Mouse (Mus musculus): Measurements from ENCODE around the gene Foxi1. TPM values are rescaled to one million over a fixed set of nuclear protein-coding genes. Genes with fewer than 3 reads are reported as not detected.

Gene Foxi1
- polyA plus RNA-seq, 1 experiment from 2014 or later, result not detected

DNA sequence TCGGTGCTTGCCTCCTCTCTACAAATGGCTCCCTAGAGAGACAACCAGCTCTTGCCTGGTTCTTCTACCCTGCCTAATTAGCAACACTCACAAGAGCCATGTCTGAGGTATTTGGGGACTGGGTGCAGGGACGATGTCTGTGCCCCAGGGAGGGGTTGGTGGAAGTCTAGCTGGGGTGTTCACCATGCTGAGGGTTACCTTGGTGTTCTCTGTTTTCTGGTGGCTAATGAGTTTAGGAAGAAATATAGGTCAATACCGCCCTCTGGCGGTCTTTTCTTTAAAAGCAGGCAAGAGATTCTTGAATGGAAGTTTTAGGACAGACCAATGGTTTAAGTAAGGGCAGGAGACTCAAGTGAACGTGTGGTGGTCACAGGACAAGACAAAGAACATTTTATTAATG is 5.0 kb upstream of the Foxi1 start:
- no peak overlapping the region for H3K27ac ChIP-seq (ENCODE audit: low read length)
- no peaks in the 10 kb centered on the region for H3K36me3 ChIP-seq (ENCODE audit: control insufficient read depth, insufficient read depth, low read length)
- H3K9ac ChIP-seq (ENCODE audit: low read depth, low read length), result no peak overlapping the region
- H3K4me1 ChIP-seq (ENCODE audit: control insufficient read depth, insufficient read depth, low read length), result no peaks in the 10 kb centered on the region
- 22% methylated on average over 5 of the region's 5 CpGs for WGBS
- H3K9me3 ChIP-seq (replicated peaks; ENCODE audit: control insufficient read depth, low read length, poor library complexity, severe bottlenecking), result no peaks in the 10 kb centered on the region
- ATAC-seq, result no peak
- no peak overlapping the region for H3K4me3 ChIP-seq (ENCODE audit: low read depth, low read length)
- H3K4me2 ChIP-seq (ENCODE audit: low read length), result no peak overlapping the region
- H3K27me3 ChIP-seq (ENCODE audit: control insufficient read depth, insufficient read depth, low read depth, low read length), result no peaks in the 10 kb centered on the region

DNA sequence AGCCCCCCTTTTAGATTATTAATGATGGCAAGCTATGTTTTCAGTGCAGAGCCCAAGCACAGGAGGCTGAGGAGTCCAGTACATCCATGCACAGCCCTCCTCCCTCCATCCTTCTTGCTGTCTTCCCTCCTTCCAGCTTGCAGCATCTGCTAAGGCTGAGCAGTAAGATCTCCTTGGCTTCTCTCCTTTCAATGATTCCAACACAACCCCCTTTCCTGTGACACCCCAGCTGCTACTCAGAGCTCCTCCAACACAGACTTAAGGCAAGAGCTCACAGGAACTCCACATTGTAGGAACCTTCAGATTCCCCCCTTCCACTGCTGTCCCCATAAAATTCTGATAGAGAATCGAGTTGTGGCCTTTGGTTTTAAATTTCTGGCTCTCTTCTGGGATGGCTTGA is 5.1 kb downstream of the Foxi1 start:
- Histone ChIP-seq H3K4me2 (ENCODE audit: low read length) (no peak overlapping the region), H3K36me3 (ENCODE audit: control insufficient read depth, insufficient read depth, low read length) (no peaks in the 10 kb centered on the region), H3K27ac (ENCODE audit: low read length) (no peak overlapping the region), H3K27me3 (ENCODE audit: control insufficient read depth, insufficient read depth, low read depth, low read length) (no peaks in the 10 kb centered on the region), H3K9me3 (replicated peaks; ENCODE audit: control insufficient read depth, low read length, poor library complexity, severe bottlenecking) (no peaks in the 10 kb centered on the region), H3K4me1 (ENCODE audit: control insufficient read depth, insufficient read depth, low read length) (no peaks in the 10 kb centered on the region), H3K9ac (ENCODE audit: low read depth, low read length) (no peak overlapping the region), H3K4me3 (ENCODE audit: low read depth, low read length) (no peak overlapping the region)
- ATAC-seq, result no peak
- WGBS, result 56% methylated on average over 1 of the region's 1 CpGs

DNA sequence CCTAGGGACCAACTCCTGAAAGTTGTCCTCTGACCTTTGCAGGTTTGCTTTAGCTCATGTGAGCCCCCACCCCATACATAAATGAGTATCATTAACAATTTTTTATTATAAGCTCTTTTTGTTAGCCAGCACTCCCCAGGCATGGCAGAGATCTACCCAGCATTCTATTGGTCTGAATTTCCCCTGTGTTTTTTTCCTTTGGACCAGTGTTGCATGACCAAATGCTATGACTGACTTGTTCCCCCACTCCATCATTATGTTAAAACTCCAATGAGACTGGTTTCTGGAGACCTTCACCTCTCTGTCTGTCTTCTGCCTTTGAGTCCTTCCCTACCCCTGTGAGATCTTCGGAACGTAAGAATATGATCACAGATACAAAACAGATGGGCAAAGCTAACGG is 12.7 kb downstream of the Foxi1 start:
- WGBS, result 92% methylated on average over 3 of the region's 3 CpGs

DNA sequence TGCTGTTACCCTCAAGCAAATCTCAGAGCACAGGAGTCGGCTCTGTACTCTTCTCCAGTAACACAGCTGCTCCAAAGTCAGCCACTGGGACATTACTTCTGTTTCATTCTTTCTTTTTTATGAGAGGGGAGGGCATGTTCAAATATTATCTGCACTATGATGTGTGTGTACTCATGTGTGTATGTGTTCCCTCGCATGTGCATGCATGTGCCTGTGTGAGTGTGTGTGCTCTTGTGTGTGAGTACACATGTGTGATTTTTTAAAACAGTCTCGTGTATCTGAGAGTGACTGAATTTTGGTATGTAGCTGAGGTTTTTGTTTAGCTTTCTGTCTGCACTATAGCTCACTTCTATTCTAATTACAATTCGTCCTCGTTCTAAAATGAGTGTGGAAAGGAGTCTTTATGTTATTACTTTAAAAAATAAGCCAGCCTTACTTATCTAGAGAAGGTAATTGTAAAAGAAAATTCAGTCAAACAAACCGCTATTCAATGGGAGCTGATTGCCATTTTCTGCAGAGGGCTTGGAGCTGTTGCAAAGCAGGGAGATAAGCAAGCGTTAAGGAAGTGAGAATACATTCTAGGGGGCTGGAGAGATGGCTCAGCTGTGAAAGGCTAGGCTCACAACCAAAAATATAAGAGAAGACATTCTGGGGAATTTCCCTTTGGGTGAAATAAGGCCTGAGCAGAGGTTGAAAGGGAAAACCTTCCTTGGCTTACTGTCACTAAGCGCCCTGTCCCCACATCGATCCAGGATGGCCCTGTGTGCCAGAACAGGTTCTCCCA is 13.5 kb downstream of the Foxi1 start:
- H3K27ac ChIP-seq (ENCODE audit: low read length), result 0 out of 2 replicates have a peak overlapping the region, but pooled peaks have one; percentile 10
- no peaks in the 10 kb centered on the region for H3K27me3 ChIP-seq (ENCODE audit: control insufficient read depth, insufficient read depth, low read depth, low read length)
- 69% methylated on average over 9 of the region's 9 CpGs for WGBS
- no peak overlapping the region for H3K9ac ChIP-seq (ENCODE audit: low read depth, low read length)
- no peak overlapping the region for H3K4me3 ChIP-seq (ENCODE audit: low read depth, low read length)
- no peaks in the 10 kb centered on the region; the same call in 1 of the 2 replicates for H3K4me1 ChIP-seq (ENCODE audit: control insufficient read depth, insufficient read depth, low read length)
- no peak for ATAC-seq
- H3K4me2 ChIP-seq (ENCODE audit: low read length), result no peak overlapping the region
- no peaks in the 10 kb centered on the region for H3K9me3 ChIP-seq (replicated peaks; ENCODE audit: control insufficient read depth, low read length, poor library complexity, severe bottlenecking)
- no peaks in the 10 kb centered on the region for H3K36me3 ChIP-seq (ENCODE audit: control insufficient read depth, insufficient read depth, low read length)

More for the DNA sequence above, 12.7 kb downstream of the Foxi1 start:
- Histone ChIP-seq H3K27ac (ENCODE audit: low read length) (no peak overlapping the region), H3K4me3 (ENCODE audit: low read depth, low read length) (no peak overlapping the region), H3K27me3 (ENCODE audit: control insufficient read depth, insufficient read depth, low read depth, low read length) (no peaks in the 10 kb centered on the region), H3K9me3 (replicated peaks; ENCODE audit: control insufficient read depth, low read length, poor library complexity, severe bottlenecking) (no peaks in the 10 kb centered on the region), H3K36me3 (ENCODE audit: control insufficient read depth, insufficient read depth, low read length) (no peaks in the 10 kb centered on the region), H3K9ac (ENCODE audit: low read depth, low read length) (no peak overlapping the region), H3K4me1 (ENCODE audit: control insufficient read depth, insufficient read depth, low read length) (no peaks in the 10 kb centered on the region; the same call in 1 of the 2 replicates), H3K4me2 (ENCODE audit: low read length) (no peak overlapping the region)
- no peak for ATAC-seq

DNA sequence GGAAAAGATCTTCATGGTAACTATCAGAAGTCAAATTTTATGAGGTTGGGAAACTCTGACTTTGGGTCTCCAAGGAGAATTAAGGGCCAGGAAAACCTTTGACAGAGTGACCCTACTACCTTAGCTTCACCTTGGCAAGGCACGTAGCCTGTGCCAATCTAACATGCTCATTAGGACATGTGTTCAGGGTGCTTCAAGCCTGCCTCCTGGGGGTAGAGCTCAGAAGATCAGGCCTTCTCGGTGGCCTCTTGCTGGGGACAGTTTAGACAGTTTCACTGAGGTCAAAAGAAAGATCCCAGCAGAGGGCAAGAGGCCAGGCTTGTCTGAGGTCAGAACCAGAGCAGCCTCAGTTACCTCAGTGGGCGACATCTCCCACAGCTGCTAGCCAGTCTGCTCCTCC is 14.2 kb downstream of the Foxi1 start:
- Histone ChIP-seq H3K9ac (ENCODE audit: low read depth, low read length) (no peak overlapping the region), H3K4me3 (ENCODE audit: low read depth, low read length) (no peak overlapping the region), H3K36me3 (ENCODE audit: control insufficient read depth, insufficient read depth, low read length) (no peaks in the 10 kb centered on the region), H3K27me3 (ENCODE audit: control insufficient read depth, insufficient read depth, low read depth, low read length) (no peaks in the 10 kb centered on the region), H3K9me3 (replicated peaks; ENCODE audit: control insufficient read depth, low read length, poor library complexity, severe bottlenecking) (no peaks in the 10 kb centered on the region), H3K27ac (ENCODE audit: low read length) (no peak overlapping the region), H3K4me2 (ENCODE audit: low read length) (no peak overlapping the region), H3K4me1 (ENCODE audit: control insufficient read depth, insufficient read depth, low read length) (no peaks in the 10 kb centered on the region; the same call in 1 of the 2 replicates)
- ATAC-seq, result no peak
- WGBS, result 61% methylated on average over 3 of the region's 3 CpGs

DNA sequence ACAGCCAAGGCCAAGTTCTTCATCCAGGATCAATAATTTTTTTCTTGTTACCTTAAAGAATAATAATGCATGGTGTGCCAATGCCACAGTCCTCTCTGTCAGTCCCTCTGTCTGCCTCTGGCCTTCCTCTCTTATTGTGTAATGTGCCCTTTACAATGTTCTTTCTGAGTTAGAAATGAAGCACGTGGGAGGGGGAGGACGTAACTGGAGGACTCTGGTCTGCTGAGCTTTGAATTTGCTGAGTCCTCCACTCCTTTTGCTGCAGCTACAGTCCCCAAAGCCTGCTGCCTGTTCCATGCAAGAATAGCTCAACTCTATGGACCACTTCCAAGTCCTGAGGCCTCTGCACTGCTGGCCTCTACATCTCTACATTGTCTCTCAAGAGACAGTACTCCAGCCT is 23.6 kb downstream of the Foxi1 start:
- 72% methylated on average over 2 of the region's 2 CpGs for WGBS
- Histone ChIP-seq H3K4me2 (ENCODE audit: low read length) (no peak overlapping the region), H3K9ac (ENCODE audit: low read depth, low read length) (no peak overlapping the region), H3K36me3 (ENCODE audit: control insufficient read depth, insufficient read depth, low read length) (no peaks in the 10 kb centered on the region), H3K27ac (ENCODE audit: low read length) (no peak overlapping the region), H3K27me3 (ENCODE audit: control insufficient read depth, insufficient read depth, low read depth, low read length) (no peaks in the 10 kb centered on the region), H3K9me3 (replicated peaks; ENCODE audit: control insufficient read depth, low read length, poor library complexity, severe bottlenecking) (no peaks in the 10 kb centered on the region), H3K4me3 (ENCODE audit: low read depth, low read length) (no peak overlapping the region), H3K4me1 (ENCODE audit: control insufficient read depth, insufficient read depth, low read length) (0 out of 2 replicates have a peak, but pooled peaks cover 5% of the 10 kb centered on the region)
- no peak for ATAC-seq

DNA sequence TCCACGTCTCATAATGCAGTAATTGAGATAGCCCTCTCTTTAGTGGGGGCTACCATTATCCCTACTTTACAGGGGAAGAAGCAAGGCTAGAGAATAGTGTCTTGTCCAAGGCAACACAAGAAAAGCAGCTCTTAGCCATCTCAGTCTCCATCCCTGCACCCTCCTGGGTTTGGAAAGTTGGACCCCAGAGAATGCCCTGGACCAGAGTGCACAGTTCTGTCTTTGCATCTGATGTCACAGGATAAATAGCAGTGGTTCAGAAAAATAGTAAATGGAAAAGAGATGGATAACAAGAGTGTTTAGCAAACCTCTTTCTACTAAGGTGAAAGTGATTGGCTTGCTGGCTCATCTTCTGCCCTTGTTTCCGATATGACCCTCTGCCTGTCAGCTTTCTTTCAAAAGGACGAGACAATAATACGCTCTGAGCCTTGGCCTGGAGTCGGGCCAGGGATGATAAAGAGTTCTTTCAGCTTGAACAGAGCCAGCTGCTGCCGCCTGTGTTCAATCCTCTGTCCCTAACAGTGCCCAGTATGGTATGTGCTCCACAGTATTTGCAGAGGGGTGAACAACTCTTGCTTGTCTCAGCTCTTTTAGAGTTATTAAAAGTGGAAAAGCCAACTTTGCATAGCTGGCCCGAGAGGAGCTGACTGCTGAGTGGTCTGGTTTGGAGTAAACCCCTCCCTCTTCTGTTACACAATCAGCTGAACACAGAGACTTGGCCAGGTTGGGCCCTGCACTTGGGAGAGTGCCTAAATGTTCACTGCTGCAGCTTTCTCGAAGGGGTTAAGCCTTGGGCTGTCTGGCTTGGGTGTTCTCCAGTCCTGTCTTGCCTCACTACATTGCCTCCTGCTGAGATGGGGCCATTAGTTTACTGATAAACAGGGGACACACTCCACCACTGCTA is 26.4 kb downstream of the Foxi1 start:
- H3K36me3 ChIP-seq (ENCODE audit: control insufficient read depth, insufficient read depth, low read length), result no peaks in the 10 kb centered on the region
- ATAC-seq, result peak; percentile 88
- H3K9ac ChIP-seq (ENCODE audit: low read depth, low read length), result no peak overlapping the region
- 21% methylated on average over 8 of the region's 8 CpGs for WGBS
- no peaks in the 10 kb centered on the region for H3K9me3 ChIP-seq (replicated peaks; ENCODE audit: control insufficient read depth, low read length, poor library complexity, severe bottlenecking)
- no peak overlapping the region for H3K4me2 ChIP-seq (ENCODE audit: low read length)
- no peak overlapping the region for H3K27ac ChIP-seq (ENCODE audit: low read length)
- no peaks in the 10 kb centered on the region for H3K27me3 ChIP-seq (ENCODE audit: control insufficient read depth, insufficient read depth, low read depth, low read length)
- 0 out of 2 replicates have a peak, but pooled peaks cover 5% of the 10 kb centered on the region for H3K4me1 ChIP-seq (ENCODE audit: control insufficient read depth, insufficient read depth, low read length)
- H3K4me3 ChIP-seq (ENCODE audit: low read depth, low read length), result no peak overlapping the region

DNA sequence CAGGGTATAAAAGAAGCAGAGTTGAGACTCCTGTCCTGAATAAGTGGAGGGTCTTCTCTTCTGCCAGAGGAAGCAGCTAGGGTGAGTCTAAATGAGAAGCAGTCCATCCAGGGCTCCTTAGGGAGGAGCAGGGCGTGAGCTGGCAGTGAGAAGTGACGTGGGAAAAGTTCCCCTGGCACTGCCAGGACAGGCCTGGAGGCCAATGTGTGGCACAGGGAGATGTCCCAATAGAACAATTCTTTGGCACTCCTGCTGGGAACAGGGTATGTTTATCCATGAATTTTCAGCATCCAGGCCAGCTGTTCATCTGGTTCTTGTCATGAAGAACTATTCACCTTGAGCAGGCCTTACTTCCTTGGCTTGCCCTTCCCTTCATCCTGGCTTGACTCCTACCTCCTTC is 29.1 kb downstream of the Foxi1 start:
- Histone ChIP-seq H3K4me2 (ENCODE audit: low read length) (no peak overlapping the region), H3K4me1 (ENCODE audit: control insufficient read depth, insufficient read depth, low read length) (0 out of 2 replicates have a peak, but pooled peaks cover 5% of the 10 kb centered on the region), H3K36me3 (ENCODE audit: control insufficient read depth, insufficient read depth, low read length) (no peaks in the 10 kb centered on the region), H3K27me3 (ENCODE audit: control insufficient read depth, insufficient read depth, low read depth, low read length) (no peaks in the 10 kb centered on the region), H3K4me3 (ENCODE audit: low read depth, low read length) (no peak overlapping the region), H3K9ac (ENCODE audit: low read depth, low read length) (no peak overlapping the region), H3K27ac (ENCODE audit: low read length) (no peak overlapping the region), H3K9me3 (replicated peaks; ENCODE audit: control insufficient read depth, low read length, poor library complexity, severe bottlenecking) (no peaks in the 10 kb centered on the region)
- ATAC-seq, result no peak
- 79% methylated on average over 2 of the region's 2 CpGs for WGBS

DNA sequence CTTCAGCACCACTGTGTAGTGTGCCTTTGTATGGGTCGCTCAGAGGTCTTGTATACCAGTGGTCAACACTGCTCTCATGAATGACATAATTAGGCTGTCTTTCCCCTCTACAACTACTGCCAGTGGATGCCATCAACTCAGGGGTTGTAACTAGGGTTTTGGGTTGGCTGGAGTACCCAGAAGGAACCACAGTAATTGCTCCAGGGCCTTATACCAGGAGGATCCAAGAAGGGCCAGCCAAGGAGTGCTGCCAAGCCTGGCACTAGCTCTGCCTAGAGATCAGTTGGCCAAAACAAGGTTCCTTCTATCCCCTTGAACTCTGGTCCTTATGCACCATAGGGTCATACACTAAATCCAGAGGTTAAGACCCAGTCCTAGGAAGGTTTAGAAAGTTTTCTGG is 31.5 kb downstream of the Foxi1 start:
- Histone ChIP-seq H3K4me1 (ENCODE audit: control insufficient read depth, insufficient read depth, low read length) (no peaks in the 10 kb centered on the region), H3K27ac (ENCODE audit: low read length) (no peak overlapping the region), H3K4me3 (ENCODE audit: low read depth, low read length) (no peak overlapping the region), H3K9ac (ENCODE audit: low read depth, low read length) (no peak overlapping the region), H3K27me3 (ENCODE audit: control insufficient read depth, insufficient read depth, low read depth, low read length) (no peaks in the 10 kb centered on the region), H3K36me3 (ENCODE audit: control insufficient read depth, insufficient read depth, low read length) (no peaks in the 10 kb centered on the region), H3K9me3 (replicated peaks; ENCODE audit: control insufficient read depth, low read length, poor library complexity, severe bottlenecking) (no peaks in the 10 kb centered on the region), H3K4me2 (ENCODE audit: low read length) (no peak overlapping the region)
- 85% methylated on average over 1 of the region's 1 CpGs for WGBS
- ATAC-seq, result no peak

Measured in midbrain, embryonic 16.5 days (tissue).